Mouse (Mus musculus) ES-E14 (cell line): Measurements from ENCODE around the gene B2m.

Experiments
- HCFC1 ChIP-seq: IDR thresholded peaks from 2 replicates; pipeline ENCODE4 v1.6.1; 2012; ENCODE audit warnings: low read length, inconsistent platforms, borderline replicate concordance; ENCODE audit not compliant: insufficient read depth
- ZC3H11A ChIP-seq: IDR thresholded peaks from 2 replicates; pipeline ENCODE4 v1.6.1; 2012; ENCODE audit warnings: low read depth, mild to moderate bottlenecking, inconsistent platforms, low read length, borderline replicate concordance

- TF ChIP-seq ZC3H11A: no peak
- TF ChIP-seq HCFC1: no peak
These were observed 6.7 kb upstream of the B2m start for GRCm38 (mm10) chr2:122140815-122141214.
